Mouse (Mus musculus): ENCODE data around the gene Kng1. TPM values are rescaled to one million over a fixed set of nuclear protein-coding genes. Genes with fewer than 3 reads are reported as not detected.

The Kng1 gene
- total and polyA plus RNA-seq, 3 experiments: not detected

- peaks cover 55% of the 10 kb centered on the region for H3K79me2 ChIP-seq (replicated peaks; ENCODE audit: control insufficient read depth, extremely low read depth, insufficient read depth, poor library complexity, severe bottlenecking)
- no peak for TF ChIP-seq USF2 (conservative IDR thresholded peaks at IDR 0.05; ENCODE audit: low read depth, low read length)
- no peak for TF ChIP-seq POLR2AphosphoS2 (IDR thresholded peaks at IDR 0.05; ENCODE audit: low read depth, low read length)
- no peak for TF ChIP-seq SIN3A (IDR thresholded peaks at IDR 0.05; ENCODE audit: low read length)
- TF ChIP-seq NRF1 (IDR thresholded peaks at IDR 0.05; ENCODE audit: low read depth, low read length): no peak
- TF ChIP-seq E2F4 (IDR thresholded peaks at IDR 0.05; ENCODE audit: insufficient replicate concordance, low read depth, low read length): no peak
- no peak for TF ChIP-seq TBP (conservative IDR thresholded peaks at IDR 0.05; ENCODE audit: low read depth, low read length)
- no peak for TF ChIP-seq ELF1 (IDR thresholded peaks at IDR 0.05; ENCODE audit: low read depth, low read length)
- TF ChIP-seq ZC3H11A (IDR thresholded peaks at IDR 0.05; ENCODE audit: low read depth, low read length): no peak
- no peak for TF ChIP-seq ZKSCAN1 (IDR thresholded peaks at IDR 0.05; ENCODE audit: borderline replicate concordance, low read depth, low read length)
- TF ChIP-seq GABPA (IDR thresholded peaks at IDR 0.05; ENCODE audit: insufficient replicate concordance, low read depth, low read length): no peak
- TF ChIP-seq UBTF (IDR thresholded peaks at IDR 0.05; ENCODE audit: low read depth, low read length): no peak
- TF ChIP-seq RCOR1 (conservative IDR thresholded peaks at IDR 0.05; ENCODE audit: low read depth, low read length): no peak
- H3K9ac ChIP-seq (ENCODE audit: insufficient read depth, low read depth): peak overlapping the region; percentile 100; the same call in 1 of the 2 replicates
- peaks cover 77 to 85% of the 10 kb centered on the region in 2 experiments for H3K36me3 ChIP-seq (replicated peaks in 1 of 2; ENCODE audit: control insufficient read depth in 1 of 2, insufficient read depth in 1 of 2, low read length in 1 of 2)
- H3K27ac ChIP-seq (ENCODE audit: insufficient read depth, low read depth): no peak overlapping the region; the same call in 1 of the 2 replicates
- no peak for DNase-seq (ENCODE audit: extremely low read depth)
- peak overlapping the region in 2 of 3 experiments; percentile 13 to 51 for H3K4me3 ChIP-seq (replicated peaks in 1 of 3; ENCODE audit: low read depth in 2 of 3, low read length in 2 of 3, poor library complexity in 1 of 3)
- H3K9me3 ChIP-seq (replicated peaks; ENCODE audit: low read length): no peaks in the 10 kb centered on the region
- H3K4me2 ChIP-seq (ENCODE audit: insufficient read depth, low read depth, poor library complexity, severe bottlenecking): peak overlapping the region; percentile 99
- in situ Hi-C loops (cut with MboI; ENCODE audit: low pct_ligation_motif_present, low pct_unique_long_range_greater_than_20kb, low sequenced_read_pairs): no loop called here
- dilution Hi-C loops (cut with MboI; ENCODE audit: extremely low pct_ligation_motif_present, extremely low pct_unique_long_range_greater_than_20kb, low sequenced_read_pairs): no loop called here
- peaks cover 0 to 18% of the 10 kb centered on the region in 2 experiments; a peak in 2 of 4 replicates for H3K4me1 ChIP-seq (ENCODE audit: control insufficient read depth in 1 of 2, insufficient read depth in 2 of 2)
- no peaks in the 10 kb centered on the region for H3K27me3 ChIP-seq (replicated peaks)
These were observed 55.3 kb downstream of the Kng1 start for GRCm38 (mm10) chr16:23112861-23113435.

- peaks cover 72 to 83% of the 10 kb centered on the region in 2 experiments for H3K36me3 ChIP-seq (replicated peaks in 1 of 2; ENCODE audit: control insufficient read depth in 1 of 2, insufficient read depth in 1 of 2, low read length in 1 of 2)
- no peaks in the 10 kb centered on the region for H3K9me3 ChIP-seq (replicated peaks; ENCODE audit: low read length)
- H3K4me2 ChIP-seq (ENCODE audit: insufficient read depth, low read depth, poor library complexity, severe bottlenecking): no peak overlapping the region
- H3K27ac ChIP-seq (ENCODE audit: insufficient read depth, low read depth): no peak overlapping the region
- H3K9ac ChIP-seq (ENCODE audit: insufficient read depth, low read depth): no peak overlapping the region
- H3K4me3 ChIP-seq (replicated peaks in 1 of 3; ENCODE audit: low read depth in 2 of 3, low read length in 2 of 3, poor library complexity in 1 of 3): no peak overlapping the region
- no peaks in the 10 kb centered on the region for H3K27me3 ChIP-seq (replicated peaks)
- in situ Hi-C loops (cut with MboI; ENCODE audit: low pct_ligation_motif_present, low pct_unique_long_range_greater_than_20kb, low sequenced_read_pairs) (no loop called here), dilution Hi-C loops (cut with MboI; ENCODE audit: extremely low pct_ligation_motif_present, extremely low pct_unique_long_range_greater_than_20kb, low sequenced_read_pairs) (no loop called here)
- peaks cover 45% of the 10 kb centered on the region for H3K79me2 ChIP-seq (replicated peaks; ENCODE audit: control insufficient read depth, extremely low read depth, insufficient read depth, poor library complexity, severe bottlenecking)
- no peak for DNase-seq (ENCODE audit: extremely low read depth)
- peaks cover 0 to 18% of the 10 kb centered on the region in 2 experiments; a peak in 2 of 4 replicates for H3K4me1 ChIP-seq (ENCODE audit: control insufficient read depth in 1 of 2, insufficient read depth in 2 of 2)
- TF ChIP-seq ETS1 (conservative IDR thresholded peaks at IDR 0.05; ENCODE audit: low read depth, low read length) (no peak), MAFK (IDR thresholded peaks at IDR 0.05; ENCODE audit: insufficient replicate concordance, low read length) (0 out of 2 replicates have a peak, but pooled peaks have one; percentile 36)
These were observed 56.2 kb downstream of the Kng1 start for GRCm38 (mm10) chr16:23113903-23114302.

Measured in CH12.LX (cell line).